Mouse (Mus musculus): Measurements from ENCODE around the gene Arfip1.
"Not testable (repeated sequence)": the region's sequence is repeated elsewhere in the genome, so short reads cannot be mapped to it uniquely, and the experiment has no call there.

Gene Arfip1

DNA sequence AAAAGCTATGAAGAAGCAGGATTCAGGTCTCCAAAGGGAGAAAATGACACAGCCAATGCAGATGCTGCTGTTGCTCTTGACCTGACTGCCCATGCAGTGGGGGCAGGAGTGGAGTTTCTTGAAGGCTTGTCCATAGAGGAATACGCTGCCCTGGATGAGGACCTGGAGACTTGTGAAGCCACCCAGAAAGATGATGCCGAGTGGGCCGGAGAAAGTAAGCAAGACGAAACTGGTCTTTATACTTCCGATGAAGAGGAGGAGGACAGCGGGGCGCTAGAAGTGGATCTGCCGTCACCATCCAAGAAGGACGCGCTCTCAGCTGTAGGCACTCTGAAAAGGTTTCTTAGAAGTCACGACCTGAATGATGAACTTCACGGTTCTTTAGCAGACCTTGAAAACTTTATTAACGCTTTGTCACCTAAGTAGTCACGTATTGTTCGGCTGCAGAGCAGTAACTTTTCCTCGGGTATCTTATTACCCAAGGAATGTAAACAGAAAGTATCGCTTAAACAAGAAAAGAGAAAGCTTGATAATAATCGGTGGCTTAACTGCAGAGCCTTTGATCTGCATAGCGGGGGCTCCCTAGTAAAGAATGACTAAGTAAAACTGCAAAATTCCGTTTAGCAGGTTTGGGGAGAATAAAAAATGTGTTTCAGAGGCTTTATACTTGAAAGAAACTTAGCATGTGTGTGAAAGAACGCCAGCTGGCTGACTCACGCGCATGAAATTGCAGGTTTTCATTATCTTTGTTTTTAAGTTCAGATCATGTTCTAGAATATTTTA is 12.7 kb upstream of the Arfip1 start:
- CTCF ChIA-PET, result interaction anchor here in 2 of 4 experiments (0.8 to 2.0 kb wide), 3 partner anchors 17 to 20 kb away, joined by 3 to 4 read pairs (median 3); no protein-coding TSS in a partner anchor

DNA sequence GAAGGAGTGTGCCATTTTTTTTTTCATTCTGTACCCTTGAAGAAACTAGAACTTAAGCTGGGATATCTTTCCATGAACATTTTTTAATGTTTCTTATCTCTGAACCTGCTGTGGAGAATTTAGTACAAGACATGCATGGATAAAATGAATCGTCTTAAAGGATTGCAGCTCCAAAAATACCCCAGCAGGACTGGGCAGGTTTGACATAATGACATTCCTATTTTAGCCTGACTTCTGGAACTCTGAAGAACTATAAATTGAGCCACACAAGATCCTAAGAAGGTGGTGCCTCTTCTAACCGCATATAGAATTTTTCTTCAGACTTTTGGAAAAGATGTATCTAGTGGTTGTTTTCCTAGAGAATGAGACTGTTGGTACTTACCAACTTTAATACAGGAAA is 10.8 kb upstream of the Arfip1 start, which contains the start of gene Tigd4:
Gene Tigd4 (plus strand): TSS at position 301 of the 400 bp plus-strand sequence.
- CTCF ChIA-PET, result interaction anchor here in 1 of 4 experiments (0.6 to 0.7 kb wide), 2 partner anchors 258 to 1330 kb away, joined by 3 to 8 read pairs; no protein-coding TSS in a partner anchor

More for the DNA sequence above, 12.7 kb upstream of the Arfip1 start:
- POLR2A ChIA-PET, result interaction anchor here in 3 of 4 experiments (0.5 to 1.1 kb wide), 4 partner anchors 12 to 53 kb away, joined by 3 read pairs; partner anchors contain the start of gene Arfip1 (in 1 of the 3)

DNA sequence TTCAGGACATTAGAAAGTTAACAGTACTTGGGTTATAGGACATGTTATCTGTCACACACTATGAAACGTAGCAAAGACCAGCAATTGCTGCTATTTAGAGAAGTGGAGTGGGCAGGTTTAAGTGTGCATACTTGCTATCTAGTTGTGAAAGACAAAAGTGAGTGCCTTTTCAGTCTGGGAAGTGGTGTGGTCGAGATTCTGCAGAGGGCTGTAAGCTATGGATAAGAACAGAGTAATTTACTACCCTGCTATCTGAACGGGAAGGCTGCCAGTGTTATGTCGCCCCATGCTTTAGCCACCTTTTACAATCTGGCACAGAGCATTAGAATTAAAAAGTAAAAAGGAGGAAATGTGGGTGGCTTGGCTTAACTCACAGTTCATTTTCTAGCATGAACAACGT is 4.3 kb upstream of the Arfip1 start:
- ChIA-PET CTCF (no interaction called here), POLR2A (no interaction called here)

More for the DNA sequence above, 10.8 kb upstream of the Arfip1 start, which contains the start of gene Tigd4:
- POLR2A ChIA-PET, result interaction anchor here in 1 of 4 experiments (0.9 to 1.0 kb wide), 2 partner anchors 10 to 11 kb away, joined by 3 read pairs; partner anchors contain the start of gene Arfip1

DNA sequence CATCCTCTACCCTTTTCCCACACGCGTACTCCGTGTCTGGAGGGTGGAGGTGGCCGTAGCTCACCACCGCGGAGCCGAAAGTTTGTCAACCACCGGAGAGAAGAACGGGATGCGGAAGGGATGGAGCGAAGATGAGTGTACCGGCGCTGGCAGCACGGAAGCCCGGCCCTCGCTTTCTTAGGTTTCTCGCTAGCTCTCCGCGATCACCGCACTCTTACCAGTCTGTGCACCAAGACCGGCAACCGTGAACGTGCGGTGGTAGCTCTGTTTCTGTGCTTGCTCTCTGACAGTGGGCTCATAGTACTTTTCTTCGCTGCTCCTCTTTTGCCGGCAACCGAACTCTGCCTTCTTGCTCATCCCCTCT is 470 bp upstream of the Arfip1 start:
- ChIA-PET CTCF (interaction anchor here in 3 of 4 experiments (0.6 to 1.6 kb wide), 3 partner anchors 21 to 260 kb away, joined by 3 to 5 read pairs (median 3); no protein-coding TSS in a partner anchor), POLR2A (interaction anchor here in 3 of 4 experiments (0.7 to 1.8 kb wide), 15 partner anchors 9 to 1305 kb away, joined by 3 to 6 read pairs (median 3); partner anchors contain the start of genes Glt28d2 (in 1 of the 3), Gm37240 (in 1 of the 3) and Tigd4 (in 1 of the 3))

DNA sequence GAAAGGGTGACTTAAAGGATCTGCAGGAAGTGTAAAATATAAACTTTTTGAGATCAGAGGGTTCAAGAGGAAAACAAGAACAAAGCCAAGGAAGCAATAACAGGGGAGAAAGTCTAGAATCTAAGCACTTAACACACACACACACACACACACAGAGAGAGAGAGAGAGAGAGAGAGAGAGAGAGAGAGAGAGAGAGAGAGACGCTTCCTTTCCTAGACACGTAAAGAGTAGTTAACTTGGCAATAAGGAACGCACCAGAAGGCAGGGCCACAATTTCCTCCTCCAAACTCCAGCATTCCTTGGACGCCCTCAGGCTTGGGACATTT is 766 bp downstream of the Arfip1 start:
- CTCF ChIA-PET, result no interaction called here
- POLR2A ChIA-PET, result interaction anchor here in 1 of 4 experiments (1.4 kb wide), 1 partner anchor 72 kb away, joined by 4 read pairs; no protein-coding TSS in a partner anchor

DNA sequence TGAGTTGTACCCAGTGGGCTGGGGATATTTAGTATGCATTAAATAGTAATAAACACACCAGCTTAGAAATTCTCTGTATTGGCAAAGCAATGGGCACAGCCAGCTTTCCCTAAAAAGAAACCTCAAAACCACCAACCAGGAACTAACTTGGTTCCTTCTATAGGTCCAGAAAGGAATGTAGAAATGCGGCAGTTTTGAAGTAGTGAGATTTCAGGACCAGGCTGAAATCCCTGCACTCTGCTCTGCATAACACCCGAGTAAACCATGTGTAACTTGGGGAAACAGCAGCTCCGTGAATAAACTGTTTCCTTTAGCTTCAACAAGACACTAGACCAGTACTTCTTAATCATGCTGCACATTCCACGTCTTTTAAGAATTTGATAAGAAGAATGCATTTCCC is 1.7 kb downstream of the Arfip1 start:
- POLR2A ChIA-PET, result interaction anchor here in 2 of 4 experiments (0.8 to 1.8 kb wide), 7 partner anchors 11 to 91 kb away, joined by 3 to 7 read pairs (median 3); no protein-coding TSS in a partner anchor
- CTCF ChIA-PET, result no interaction called here

DNA sequence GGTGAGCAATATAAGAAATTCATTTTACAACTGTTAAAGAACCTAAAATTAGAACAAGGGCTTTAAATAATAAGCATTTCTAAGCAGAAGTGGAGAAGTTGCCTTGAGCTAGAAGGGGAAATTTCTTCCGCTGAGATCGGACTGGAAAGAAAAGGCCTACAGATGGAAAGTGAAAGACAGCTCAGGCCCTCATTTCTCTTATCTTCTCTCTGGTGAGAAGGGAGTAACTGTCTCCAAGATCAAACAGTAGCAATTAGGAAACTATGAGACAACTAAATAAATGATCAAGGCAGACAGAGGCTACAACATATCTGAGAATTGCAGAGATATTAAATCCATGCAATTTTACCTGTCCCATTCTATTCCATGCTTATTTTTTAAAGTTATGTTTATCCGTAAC is 11.9 kb downstream of the Arfip1 start:
- CTCF ChIA-PET, result interaction anchor here in 1 of 4 experiments (0.6 to 0.9 kb wide), 2 partner anchors 247 to 268 kb away, joined by 3 read pairs; no protein-coding TSS in a partner anchor
- POLR2A ChIA-PET, result interaction anchor here in 2 of 4 experiments (0.8 to 1.4 kb wide), 4 partner anchors 10 to 28 kb away, joined by 3 to 4 read pairs (median 4); no protein-coding TSS in a partner anchor

DNA sequence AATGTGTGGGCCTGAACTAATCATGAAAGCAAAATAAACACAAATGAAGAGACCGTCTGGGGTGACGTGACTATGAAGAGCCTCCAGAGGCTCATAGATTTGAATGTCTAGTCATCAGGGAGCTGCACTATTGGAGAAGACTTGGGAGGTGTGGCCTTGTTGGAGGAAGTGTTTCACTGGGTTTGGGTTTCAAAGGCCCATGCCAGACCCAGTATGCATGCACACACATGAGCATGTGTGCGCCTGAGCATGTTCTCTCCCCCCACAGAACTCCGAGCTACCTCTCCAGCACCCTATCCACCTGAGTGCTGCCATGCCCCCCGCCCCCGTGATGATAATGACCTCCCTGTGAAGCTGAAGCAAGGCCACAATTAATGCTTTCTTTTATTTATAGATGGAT is 12.8 kb downstream of the Arfip1 start:
- ChIA-PET POLR2A (interaction anchor here in 3 of 4 experiments (0.5 to 1.4 kb wide), 10 partner anchors 11 to 813 kb away, joined by 3 to 4 read pairs (median 3); partner anchors contain the start of gene Arfip1 (in 1 of the 3)), CTCF (interaction anchor here in 2 of 4 experiments (0.6 to 0.9 kb wide), 3 partner anchors 62 to 267 kb away, joined by 3 to 5 read pairs (median 4); no protein-coding TSS in a partner anchor)

DNA sequence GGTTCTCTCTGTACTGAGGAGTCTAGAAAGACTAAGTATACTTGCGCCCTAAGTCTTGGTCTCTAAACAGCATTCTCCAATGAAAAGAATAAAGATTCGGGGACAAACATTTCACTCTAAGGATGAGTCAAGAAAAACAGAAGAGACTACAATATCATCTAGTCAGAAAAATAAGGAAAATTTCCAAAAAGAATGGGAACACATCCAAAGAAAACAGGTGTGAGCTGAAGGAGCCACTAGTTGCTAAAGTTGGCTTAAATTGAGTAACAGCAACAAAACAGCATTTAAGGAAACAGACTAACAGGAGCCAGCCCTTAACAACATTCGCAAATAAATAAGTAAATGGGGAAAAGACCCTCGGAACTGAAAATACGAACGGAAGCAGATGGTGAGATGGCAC is 13.9 kb downstream of the Arfip1 start:
- ChIA-PET POLR2A (interaction anchor here in 2 of 4 experiments (0.8 to 1.6 kb wide), 2 partner anchors 11 to 14 kb away, joined by 3 to 4 read pairs; partner anchors contain the start of gene Arfip1 (in 1 of the 2)), CTCF (no interaction called here)

DNA sequence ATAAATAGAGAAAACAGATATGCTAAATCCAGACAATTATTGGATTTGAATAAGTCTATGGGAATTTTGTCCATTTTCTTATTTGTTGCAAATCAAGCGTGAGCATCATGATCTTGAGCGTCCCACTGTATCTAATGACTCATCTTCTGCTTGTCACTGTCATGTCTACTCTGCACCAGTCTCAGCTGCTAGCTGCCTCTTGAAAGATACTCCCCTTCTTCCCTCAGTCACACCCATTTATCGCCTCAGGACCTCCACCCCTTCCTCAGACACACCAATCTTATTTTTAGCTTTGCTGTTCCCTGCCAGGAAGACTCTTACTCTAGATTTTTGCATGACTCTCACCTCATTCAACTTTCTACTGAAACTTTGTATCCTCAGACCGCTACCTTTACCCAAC is 19.0 kb downstream of the Arfip1 start:
- POLR2A ChIA-PET, result no interaction called here

DNA sequence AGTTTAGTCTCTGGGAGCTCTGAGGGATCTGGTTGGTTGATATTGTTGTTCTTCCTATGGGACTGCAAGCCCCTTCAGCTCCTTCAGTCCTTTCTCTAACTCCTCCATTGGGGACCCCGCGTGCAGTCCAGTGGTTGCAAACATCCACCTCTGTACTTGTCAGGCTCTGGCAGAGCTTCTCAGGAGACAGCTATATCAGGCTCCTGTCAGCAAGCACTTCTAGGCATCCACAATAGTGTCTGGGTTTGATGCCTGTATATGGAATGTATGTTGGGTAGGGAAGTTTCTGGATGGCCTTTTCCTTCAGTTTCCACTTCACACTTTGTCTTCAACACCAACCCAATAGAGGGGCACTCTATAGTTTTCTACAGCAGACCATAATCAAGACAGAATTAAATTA is 19.5 kb downstream of the Arfip1 start:
- CTCF ChIA-PET, result not testable (repeated sequence)
- POLR2A ChIA-PET, result interaction anchor here in 1 of 4 experiments (1.3 kb wide), 1 partner anchor 10 kb away, joined by 3 read pairs; no protein-coding TSS in a partner anchor

More for the DNA sequence above, 19.0 kb downstream of the Arfip1 start:
- CTCF ChIA-PET, result no interaction called here

DNA sequence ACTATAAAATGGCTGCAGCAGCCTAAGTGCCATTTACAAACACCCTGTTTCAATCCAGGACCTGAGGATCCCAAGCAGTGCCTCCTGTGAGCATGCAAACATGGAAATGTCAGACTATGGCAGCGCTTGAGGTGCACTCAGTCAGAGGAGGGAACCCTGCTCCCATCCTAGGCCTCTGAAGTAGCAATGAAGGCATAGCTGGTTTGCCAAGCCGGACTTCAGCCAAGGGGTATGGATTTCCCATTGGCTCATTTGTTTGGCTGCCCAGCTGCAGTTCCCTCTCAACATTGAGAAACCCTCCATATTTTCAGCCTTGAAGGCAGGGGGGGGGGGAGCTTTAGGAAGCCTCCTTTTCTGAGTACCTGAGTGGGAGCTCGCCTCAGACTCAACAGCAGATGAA is 24.1 kb downstream of the Arfip1 start:
- ChIA-PET POLR2A (no interaction called here), CTCF (interaction anchor here in 1 of 4 experiments (1.0 kb wide), 1 partner anchor 16 kb away, joined by 4 read pairs; no protein-coding TSS in a partner anchor)

DNA sequence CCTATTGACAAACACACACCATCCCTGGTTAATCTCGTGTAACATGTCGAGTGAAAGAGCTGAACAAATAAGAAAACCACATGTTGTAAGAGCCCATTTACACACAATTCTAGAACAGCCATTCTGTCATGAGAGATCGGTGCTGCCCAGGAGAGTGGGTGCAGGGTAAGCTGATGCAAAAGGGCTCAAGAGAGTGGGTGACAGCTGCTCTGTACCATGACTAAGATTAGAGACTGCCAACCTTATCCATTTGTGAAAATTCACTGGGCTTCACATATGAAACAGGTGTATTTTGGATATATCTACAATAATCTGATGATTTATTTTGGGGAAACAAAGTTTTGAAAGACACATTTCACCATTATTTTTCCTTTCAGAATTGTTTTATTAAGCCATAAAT is 26.6 kb downstream of the Arfip1 start:
- CTCF ChIA-PET, result interaction anchor here in 1 of 4 experiments (0.6 kb wide), 1 partner anchor 235 kb away, joined by 3 read pairs; no protein-coding TSS in a partner anchor
- POLR2A ChIA-PET, result interaction anchor here in 1 of 4 experiments (1.7 kb wide), 1 partner anchor 14 kb away, joined by 4 read pairs; no protein-coding TSS in a partner anchor

DNA sequence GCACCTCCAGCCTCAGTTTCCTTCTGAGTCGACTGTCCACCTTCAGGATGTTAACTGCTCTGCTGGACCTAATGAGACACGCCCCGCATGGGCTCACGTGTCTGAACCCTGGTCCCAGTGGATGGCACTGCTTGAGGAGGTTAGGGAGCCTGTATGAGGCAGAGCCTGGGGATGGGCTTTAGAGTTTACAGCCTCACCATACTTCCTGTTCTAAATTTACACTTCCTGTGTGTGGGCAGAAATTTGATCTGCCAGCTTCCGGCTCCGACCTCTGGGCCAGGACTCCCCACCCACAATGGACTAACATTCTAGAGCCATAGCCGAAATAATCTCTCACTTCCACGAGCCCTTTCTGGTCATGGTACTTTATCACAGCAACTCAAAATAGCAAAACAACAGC is 35.2 kb downstream of the Arfip1 start:
- POLR2A ChIA-PET, result interaction anchor here in 2 of 4 experiments (0.6 to 1.4 kb wide), 2 partner anchors 13 to 1178 kb away, joined by 3 to 4 read pairs; no protein-coding TSS in a partner anchor
- CTCF ChIA-PET, result interaction anchor here in 1 of 4 experiments (0.6 kb wide), 1 partner anchor 108 kb away, joined by 8 read pairs; no protein-coding TSS in a partner anchor

DNA sequence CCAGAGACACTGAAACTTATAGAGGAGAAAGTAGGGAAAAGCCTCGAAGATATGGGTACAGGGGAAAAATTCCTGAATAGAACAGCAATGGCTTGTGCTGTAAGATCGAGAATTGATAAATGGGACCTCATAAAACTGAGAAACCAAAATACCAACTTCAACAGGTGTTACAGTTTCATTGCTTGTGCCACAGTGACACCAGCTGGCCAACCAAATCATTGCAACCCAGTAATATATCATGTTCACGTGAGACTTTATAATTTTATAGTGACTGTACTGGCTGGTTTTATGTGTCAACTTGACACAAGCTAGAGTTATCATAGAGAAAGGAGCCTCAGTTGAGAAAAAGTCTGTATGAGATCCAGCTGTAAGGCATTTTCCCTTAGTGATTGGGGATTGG is 40.0 kb downstream of the Arfip1 start:
- POLR2A ChIA-PET, result interaction anchor here in 1 of 4 experiments (0.7 to 1.7 kb wide), 4 partner anchors 27 to 228 kb away, joined by 3 to 7 read pairs (median 4); no protein-coding TSS in a partner anchor
- CTCF ChIA-PET, result interaction anchor here in 3 of 4 experiments (0.6 to 5.4 kb wide), 14 partner anchors 15 to 285 kb away, joined by 3 to 46 read pairs (median 6); no protein-coding TSS in a partner anchor

DNA sequence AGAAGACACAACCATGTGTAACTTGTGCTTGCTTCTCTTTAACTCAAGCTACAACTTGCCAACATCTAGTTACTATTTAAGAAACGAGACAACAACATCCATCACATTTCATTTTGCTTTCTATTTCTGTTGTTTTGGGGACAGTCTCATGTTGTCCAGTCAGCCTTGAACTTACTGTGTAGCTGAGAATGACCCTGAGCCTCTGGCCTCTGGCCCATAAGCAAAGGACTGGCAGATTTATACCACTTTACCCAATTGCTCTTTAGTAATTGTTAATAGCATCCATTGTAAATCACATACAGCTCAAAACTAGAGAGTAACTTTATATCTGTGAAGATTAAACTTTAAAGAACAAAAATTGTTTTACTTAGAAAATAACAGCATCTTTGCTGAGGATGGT is 40.5 kb downstream of the Arfip1 start:
- ChIA-PET POLR2A (interaction anchor here in 1 of 4 experiments (0.7 to 1.7 kb wide), 4 partner anchors 28 to 227 kb away, joined by 3 to 7 read pairs (median 4); no protein-coding TSS in a partner anchor), CTCF (interaction anchor here (0.6 to 5.4 kb wide), 16 partner anchors 9 to 228 kb away, joined by 3 to 46 read pairs (median 6); no protein-coding TSS in a partner anchor)

DNA sequence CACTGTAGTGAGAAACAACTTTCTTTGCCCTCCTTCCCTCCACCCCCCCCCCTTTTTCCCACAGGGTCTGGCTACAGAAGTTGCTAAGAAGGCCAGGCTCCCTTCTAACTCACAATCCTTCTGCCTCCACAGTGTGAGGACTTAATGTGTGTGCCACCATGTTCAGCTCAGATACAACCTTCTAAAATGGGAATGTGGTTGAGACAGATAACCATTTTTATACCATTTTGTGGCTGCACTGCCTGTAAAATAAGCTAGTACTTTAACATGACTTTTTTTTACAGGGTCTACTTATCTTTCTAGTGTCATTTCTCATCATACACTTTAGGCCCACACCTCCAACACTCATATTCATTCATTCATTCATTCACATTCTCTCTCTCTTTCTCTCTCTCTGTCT is 41.8 kb downstream of the Arfip1 start:
- ChIA-PET POLR2A (interaction anchor here in 1 of 4 experiments (0.5 to 1.1 kb wide), 2 partner anchors 25 to 429 kb away, joined by 3 read pairs; no protein-coding TSS in a partner anchor), CTCF (interaction anchor here (0.5 to 5.4 kb wide), 11 partner anchors 16 to 1232 kb away, joined by 3 to 46 read pairs (median 5); no protein-coding TSS in a partner anchor)

DNA sequence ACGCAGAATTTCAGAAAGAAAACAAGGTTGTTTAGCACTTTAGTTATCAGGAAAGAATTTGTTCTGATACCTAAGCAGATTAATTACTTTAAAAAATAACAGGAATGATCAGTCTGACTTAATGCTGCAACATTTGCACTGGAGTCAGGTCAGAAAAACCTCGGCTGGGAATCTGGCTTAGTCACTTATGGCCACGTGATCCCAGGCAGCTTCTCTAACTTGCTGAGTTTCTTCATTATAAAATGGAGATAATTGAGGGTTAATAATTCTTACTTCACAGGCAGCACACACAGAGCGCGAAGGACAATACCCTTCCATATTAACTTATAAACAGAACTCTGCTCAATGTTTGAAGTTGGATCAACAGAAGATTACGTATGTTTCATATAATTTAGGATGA is 45.4 kb downstream of the Arfip1 start:
- ChIA-PET CTCF (no interaction called here), POLR2A (interaction anchor here in 1 of 4 experiments (0.6 kb wide), 1 partner anchor 95 kb away, joined by 4 read pairs; no protein-coding TSS in a partner anchor)

DNA sequence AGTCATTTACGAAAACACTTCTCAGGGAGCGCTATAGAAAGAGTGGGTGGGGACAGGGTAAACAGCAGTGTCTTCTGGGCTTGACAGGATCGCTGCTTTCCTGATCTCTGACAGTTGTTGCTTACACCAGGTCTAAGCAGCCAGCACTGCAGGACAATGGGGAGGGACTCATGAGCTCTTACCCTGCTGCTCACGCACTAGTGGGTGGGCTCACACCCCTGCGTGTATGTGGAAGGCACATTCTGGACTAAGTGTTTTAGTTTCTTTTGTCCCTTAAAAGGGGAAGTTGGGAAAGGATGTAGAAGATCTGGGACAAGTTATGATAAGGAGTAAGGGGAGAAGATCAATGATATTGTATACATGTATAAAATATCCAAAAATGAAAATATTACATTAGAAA is 49.2 kb downstream of the Arfip1 start:
- POLR2A ChIA-PET, result no interaction called here
- CTCF ChIA-PET, result interaction anchor here in 2 of 4 experiments (0.7 to 0.8 kb wide), 2 partner anchors 9 to 181 kb away, joined by 3 read pairs; no protein-coding TSS in a partner anchor
